Mouse (Mus musculus): ENCODE measurements around the gene Hhat.
A peak's percentile ranks its signal among the peaks of the same experiment; 100 is the strongest.

Hhat gene

GRCm38 (mm10) chr1:192770495-192771331, at the start of gene Hhat:
Gene Hhat (minus strand): TSS chr1:192771223.
- peak; percentile 39 for DNase-seq (ENCODE audit: low spot score)

- no peak for DNase-seq (ENCODE audit: low spot score)
Measured at GRCm38 (mm10) chr1:192818334-192818733, 47.3 kb upstream of the Hhat start.

- DNase-seq (ENCODE audit: low spot score): no peak
Measured at GRCm38 (mm10) chr1:192815789-192816188, 44.8 kb upstream of the Hhat start.

- no peak for DNase-seq (ENCODE audit: low spot score)
Measured at GRCm38 (mm10) chr1:192814700-192815099, 43.7 kb upstream of the Hhat start.

GRCm38 (mm10) chr1:192812758-192813157, 41.7 kb upstream of the Hhat start:
- no peak for DNase-seq (ENCODE audit: low spot score)

GRCm38 (mm10) chr1:192812290-192812689, 41.3 kb upstream of the Hhat start:
- no peak for DNase-seq (ENCODE audit: low spot score)

GRCm38 (mm10) chr1:192806168-192807157, 35.4 kb upstream of the Hhat start:
- no peak for DNase-seq (ENCODE audit: low spot score)

- DNase-seq (ENCODE audit: low spot score): no peak
Measured at GRCm38 (mm10) chr1:192800338-192800737, 29.3 kb upstream of the Hhat start.

- no peak for DNase-seq (ENCODE audit: low spot score)
Measured at GRCm38 (mm10) chr1:192799165-192799991, 28.4 kb upstream of the Hhat start.

GRCm38 (mm10) chr1:192798212-192799164, 27.5 kb upstream of the Hhat start:
- DNase-seq (ENCODE audit: low spot score): peak; percentile 59

- DNase-seq (ENCODE audit: low spot score): no peak
Measured at GRCm38 (mm10) chr1:192797011-192797274, 25.9 kb upstream of the Hhat start.

- DNase-seq (ENCODE audit: low spot score): no peak
Measured at GRCm38 (mm10) chr1:192796201-192797010, 25.4 kb upstream of the Hhat start.

- no peak for DNase-seq (ENCODE audit: low spot score)
Measured at GRCm38 (mm10) chr1:192794957-192795745, 24.1 kb upstream of the Hhat start.

- no peak for DNase-seq (ENCODE audit: low spot score)
Measured at GRCm38 (mm10) chr1:192791897-192792361, 20.9 kb upstream of the Hhat start.

- no peak for DNase-seq (ENCODE audit: low spot score)
Measured at GRCm38 (mm10) chr1:192790442-192790841, 19.4 kb upstream of the Hhat start.

GRCm38 (mm10) chr1:192789828-192790227, 18.8 kb upstream of the Hhat start:
- no peak for DNase-seq (ENCODE audit: low spot score)

- peak; percentile 40 for DNase-seq (ENCODE audit: low spot score)
Measured at GRCm38 (mm10) chr1:192789111-192789522, 18.1 kb upstream of the Hhat start.

- no peak for DNase-seq (ENCODE audit: low spot score)
Measured at GRCm38 (mm10) chr1:192786194-192786593, 15.2 kb upstream of the Hhat start.

Data from ovary, postnatal 14 days (tissue).